Mouse (Mus musculus): ENCODE measurements around the gene Pacs1. TPM values are rescaled to one million over a fixed set of nuclear protein-coding genes. Genes with fewer than 3 reads are reported as not detected.

Pacs1 gene
- total RNA-seq, 1 experiment: 5.4 TPM

GRCm38 (mm10) chr19:5187439-5187838, 85.5 kb downstream of the Pacs1 start:
- no peaks in the 10 kb centered on the region for H3K4me1 ChIP-seq (ENCODE audit: control insufficient read depth in 2 of 2, insufficient read depth in 2 of 2, low read length in 2 of 2, poor library complexity in 1 of 2)
- no peak overlapping the region for H3K4me3 ChIP-seq (ENCODE audit: insufficient read depth in 1 of 2, low read depth in 1 of 2, low read length in 2 of 2, poor library complexity in 1 of 2, severe bottlenecking in 1 of 2)
- no peaks in the 10 kb centered on the region for H3K9me3 ChIP-seq (ENCODE audit: control insufficient read depth, insufficient read depth, low read depth, low read length)
- no peaks in the 10 kb centered on the region for H3K36me3 ChIP-seq (ENCODE audit: control insufficient read depth, insufficient read depth, low read length, poor library complexity, severe bottlenecking)
- no peak overlapping the region for H3K9ac ChIP-seq (ENCODE audit: insufficient read depth, low read depth, low read length, poor library complexity, severe bottlenecking)
- in situ Hi-C loops (cut with MboI; ENCODE audit: low sequenced_read_pairs in 2 of 2, unreplicated experiment in 2 of 2): no loop called here
- H3K27ac ChIP-seq (ENCODE audit: insufficient read depth, low read depth, low read length, poor library complexity, severe bottlenecking): no peak overlapping the region
- no peak for DNase-seq (ENCODE audit: low read depth, low spot score)
- TF ChIP-seq CHD2 (IDR thresholded peaks at IDR 0.05; ENCODE audit: low read depth, low read length) (no peak), MAFK (IDR thresholded peaks at IDR 0.05; ENCODE audit: insufficient read depth, low read depth, low read length) (no peak), ZC3H11A (IDR thresholded peaks at IDR 0.05; ENCODE audit: borderline replicate concordance, low read depth, low read length) (no peak), HCFC1 (IDR thresholded peaks at IDR 0.05; ENCODE audit: borderline replicate concordance, insufficient read depth, low read length) (no peak), ZNF384 (IDR thresholded peaks at IDR 0.05; ENCODE audit: low read depth, low read length) (no peak)

GRCm38 (mm10) chr19:5181926-5182325, 91.0 kb downstream of the Pacs1 start:
- Histone ChIP-seq H3K9ac (ENCODE audit: insufficient read depth, low read depth, low read length, poor library complexity, severe bottlenecking) (no peak overlapping the region), H3K27ac (ENCODE audit: insufficient read depth, low read depth, low read length, poor library complexity, severe bottlenecking) (no peak overlapping the region), H3K4me1 (ENCODE audit: control insufficient read depth in 2 of 2, insufficient read depth in 2 of 2, low read length in 2 of 2, poor library complexity in 1 of 2) (peaks cover 0 to 3% of the 10 kb centered on the region in 2 experiments; a peak in 2 of 4 replicates), H3K36me3 (ENCODE audit: control insufficient read depth, insufficient read depth, low read length, poor library complexity, severe bottlenecking) (no peaks in the 10 kb centered on the region), H3K9me3 (ENCODE audit: control insufficient read depth, insufficient read depth, low read depth, low read length) (no peaks in the 10 kb centered on the region), H3K4me3 (ENCODE audit: insufficient read depth in 1 of 2, low read depth in 1 of 2, low read length in 2 of 2, poor library complexity in 1 of 2, severe bottlenecking in 1 of 2) (no peak overlapping the region)
- no peak for DNase-seq (ENCODE audit: low read depth, low spot score)
- no peak for TF ChIP-seq HCFC1 (IDR thresholded peaks at IDR 0.05; ENCODE audit: borderline replicate concordance, insufficient read depth, low read length)
- TF ChIP-seq ZNF384 (IDR thresholded peaks at IDR 0.05; ENCODE audit: low read depth, low read length): no peak
- in situ Hi-C loops (cut with MboI; ENCODE audit: low sequenced_read_pairs in 2 of 2, unreplicated experiment in 2 of 2): no loop called here

- no peak overlapping the region for H3K9ac ChIP-seq (ENCODE audit: insufficient read depth, low read depth, low read length, poor library complexity, severe bottlenecking)
- H3K4me3 ChIP-seq (ENCODE audit: insufficient read depth in 1 of 2, low read depth in 1 of 2, low read length in 2 of 2, poor library complexity in 1 of 2, severe bottlenecking in 1 of 2): no peak overlapping the region
- TF ChIP-seq HCFC1 (IDR thresholded peaks at IDR 0.05; ENCODE audit: borderline replicate concordance, insufficient read depth, low read length): no peak
- TF ChIP-seq MAFK (IDR thresholded peaks at IDR 0.05; ENCODE audit: insufficient read depth, low read depth, low read length): no peak
- TF ChIP-seq ZNF384 (IDR thresholded peaks at IDR 0.05; ENCODE audit: low read depth, low read length): no peak
- no peak for TF ChIP-seq CHD2 (IDR thresholded peaks at IDR 0.05; ENCODE audit: low read depth, low read length)
- in situ Hi-C loops (cut with MboI; ENCODE audit: low sequenced_read_pairs in 2 of 2, unreplicated experiment in 2 of 2): no loop called here
- H3K4me1 ChIP-seq (ENCODE audit: control insufficient read depth in 2 of 2, insufficient read depth in 2 of 2, low read length in 2 of 2, poor library complexity in 1 of 2): peaks cover 0 to 4% of the 10 kb centered on the region in 2 experiments; a peak in 2 of 4 replicates
- no peak for DNase-seq (ENCODE audit: low read depth, low spot score)
- H3K27ac ChIP-seq (ENCODE audit: insufficient read depth, low read depth, low read length, poor library complexity, severe bottlenecking): no peak overlapping the region
- H3K9me3 ChIP-seq (ENCODE audit: control insufficient read depth, insufficient read depth, low read depth, low read length): no peaks in the 10 kb centered on the region
- no peaks in the 10 kb centered on the region for H3K36me3 ChIP-seq (ENCODE audit: control insufficient read depth, insufficient read depth, low read length, poor library complexity, severe bottlenecking)
These were observed 94.3 kb downstream of the Pacs1 start for GRCm38 (mm10) chr19:5178631-5179030.

GRCm38 (mm10) chr19:5170430-5170829, 102.5 kb downstream of the Pacs1 start:
- no peaks in the 10 kb centered on the region for H3K4me1 ChIP-seq (ENCODE audit: control insufficient read depth in 2 of 2, insufficient read depth in 2 of 2, low read length in 2 of 2, poor library complexity in 1 of 2)
- TF ChIP-seq MAFK (IDR thresholded peaks at IDR 0.05; ENCODE audit: insufficient read depth, low read depth, low read length) (no peak), CHD2 (IDR thresholded peaks at IDR 0.05; ENCODE audit: low read depth, low read length) (no peak), HCFC1 (IDR thresholded peaks at IDR 0.05; ENCODE audit: borderline replicate concordance, insufficient read depth, low read length) (no peak), ZC3H11A (IDR thresholded peaks at IDR 0.05; ENCODE audit: borderline replicate concordance, low read depth, low read length) (no peak), ZNF384 (IDR thresholded peaks at IDR 0.05; ENCODE audit: low read depth, low read length) (no peak)
- in situ Hi-C loops (cut with MboI; ENCODE audit: low sequenced_read_pairs in 2 of 2, unreplicated experiment in 2 of 2): no loop called here
- no peak overlapping the region for H3K9ac ChIP-seq (ENCODE audit: insufficient read depth, low read depth, low read length, poor library complexity, severe bottlenecking)
- no peak overlapping the region for H3K4me3 ChIP-seq (ENCODE audit: insufficient read depth in 1 of 2, low read depth in 1 of 2, low read length in 2 of 2, poor library complexity in 1 of 2, severe bottlenecking in 1 of 2)
- no peaks in the 10 kb centered on the region for H3K36me3 ChIP-seq (ENCODE audit: control insufficient read depth, insufficient read depth, low read length, poor library complexity, severe bottlenecking)
- H3K9me3 ChIP-seq (ENCODE audit: control insufficient read depth, insufficient read depth, low read depth, low read length): no peaks in the 10 kb centered on the region
- no peak overlapping the region for H3K27ac ChIP-seq (ENCODE audit: insufficient read depth, low read depth, low read length, poor library complexity, severe bottlenecking)
- no peak for DNase-seq (ENCODE audit: low read depth, low spot score)

- no peaks in the 10 kb centered on the region for H3K4me1 ChIP-seq (ENCODE audit: control insufficient read depth in 2 of 2, insufficient read depth in 2 of 2, low read length in 2 of 2, poor library complexity in 1 of 2)
- no peaks in the 10 kb centered on the region for H3K36me3 ChIP-seq (ENCODE audit: control insufficient read depth, insufficient read depth, low read length, poor library complexity, severe bottlenecking)
- in situ Hi-C loops (cut with MboI; ENCODE audit: low sequenced_read_pairs in 2 of 2, unreplicated experiment in 2 of 2): no loop called here
- DNase-seq (ENCODE audit: low read depth, low spot score): no peak
- TF ChIP-seq MAFK (IDR thresholded peaks at IDR 0.05; ENCODE audit: insufficient read depth, low read depth, low read length) (no peak), CHD2 (IDR thresholded peaks at IDR 0.05; ENCODE audit: low read depth, low read length) (no peak), ZC3H11A (IDR thresholded peaks at IDR 0.05; ENCODE audit: borderline replicate concordance, low read depth, low read length) (no peak), ZNF384 (IDR thresholded peaks at IDR 0.05; ENCODE audit: low read depth, low read length) (no peak), HCFC1 (IDR thresholded peaks at IDR 0.05; ENCODE audit: borderline replicate concordance, insufficient read depth, low read length) (no peak)
- H3K4me3 ChIP-seq (ENCODE audit: insufficient read depth in 1 of 2, low read depth in 1 of 2, low read length in 2 of 2, poor library complexity in 1 of 2, severe bottlenecking in 1 of 2): no peak overlapping the region
- H3K27ac ChIP-seq (ENCODE audit: insufficient read depth, low read depth, low read length, poor library complexity, severe bottlenecking): no peak overlapping the region
- H3K9ac ChIP-seq (ENCODE audit: insufficient read depth, low read depth, low read length, poor library complexity, severe bottlenecking): no peak overlapping the region
- H3K9me3 ChIP-seq (ENCODE audit: control insufficient read depth, insufficient read depth, low read depth, low read length): no peaks in the 10 kb centered on the region
These were observed 105.4 kb downstream of the Pacs1 start for GRCm38 (mm10) chr19:5167477-5167876.
